Mouse (Mus musculus) adrenal gland, adult 18-20 months (tissue): Measurements from ENCODE around the gene Chd6. TPM values are rescaled to one million over a fixed set of nuclear protein-coding genes. Genes with fewer than 3 reads are reported as not detected.

Experiments used
- DNase-seq, 2 experiments: peaks; one replicate each; pipeline ENCODE4 v3.0.0; 2021 to 2022; ENCODE audit warnings: low spot score in 2 of 2
- total RNA-seq, 2 experiments: library from RNA; stranded (reverse); gene quantifications; 1 replicate in 1 of 2; 2 replicates in 1 of 2; pipeline ENCODE4 v1.2.3; 2021

The Chd6 gene
- total RNA-seq, 2 experiments from 2014 or later, result 20.9 to 26.9 TPM

GRCm38 (mm10) chr2:160934451-160934850 is 174.4 kb downstream of the Chd6 start:
- no peak for DNase-seq

- DNase-seq, result no peak
These were observed 175.0 kb downstream of the Chd6 start for GRCm38 (mm10) chr2:160933890-160934289.

- no peak for DNase-seq
These were observed 175.9 kb downstream of the Chd6 start for GRCm38 (mm10) chr2:160932981-160933380.

GRCm38 (mm10) chr2:160932325-160932724 is 176.6 kb downstream of the Chd6 start:
- no peak for DNase-seq

GRCm38 (mm10) chr2:160931378-160931777 is 177.5 kb downstream of the Chd6 start:
- no peak for DNase-seq

- no peak for DNase-seq
These were observed 183.7 kb downstream of the Chd6 start for GRCm38 (mm10) chr2:160925203-160925602.

- DNase-seq, result no peak
These were observed 187.6 kb downstream of the Chd6 start for GRCm38 (mm10) chr2:160921285-160921684.

- no peak for DNase-seq
These were observed 190.0 kb downstream of the Chd6 start for GRCm38 (mm10) chr2:160918930-160919215.

- no peak for DNase-seq
These were observed 190.5 kb downstream of the Chd6 start for GRCm38 (mm10) chr2:160918154-160918929.

- DNase-seq, result no peak
These were observed 191.6 kb downstream of the Chd6 start for GRCm38 (mm10) chr2:160917313-160917712.

- DNase-seq, result no peak
These were observed 192.2 kb downstream of the Chd6 start for GRCm38 (mm10) chr2:160916714-160917113.

- no peak for DNase-seq
These were observed 192.9 kb downstream of the Chd6 start for GRCm38 (mm10) chr2:160915821-160916610.

GRCm38 (mm10) chr2:160914656-160915055 is 194.2 kb downstream of the Chd6 start:
- DNase-seq, result no peak

- DNase-seq, result no peak
These were observed 196.6 kb downstream of the Chd6 start, which contains the start of gene Emilin3 for GRCm38 (mm10) chr2:160912231-160912671. Gene Emilin3 (minus strand): TSS chr2:160912328.

GRCm38 (mm10) chr2:160911558-160912201 is 197.2 kb downstream of the Chd6 start:
- DNase-seq, result no peak

- DNase-seq, result no peak
These were observed 198.2 kb downstream of the Chd6 start for GRCm38 (mm10) chr2:160910633-160911032.

GRCm38 (mm10) chr2:160908607-160909006 is 200.3 kb downstream of the Chd6 start:
- no peak for DNase-seq

- DNase-seq, result no peak
These were observed 202.8 kb downstream of the Chd6 start for GRCm38 (mm10) chr2:160906101-160906500.

GRCm38 (mm10) chr2:160905301-160905700 is 203.6 kb downstream of the Chd6 start:
- no peak for DNase-seq

GRCm38 (mm10) chr2:160901656-160902412 is 207.0 kb downstream of the Chd6 start:
- DNase-seq, result no peak
